Mouse (Mus musculus): Measurements from ENCODE around the gene Insig1.
A peak's percentile ranks its signal among the peaks of the same experiment; 100 is the strongest.

Insig1 gene

DNA sequence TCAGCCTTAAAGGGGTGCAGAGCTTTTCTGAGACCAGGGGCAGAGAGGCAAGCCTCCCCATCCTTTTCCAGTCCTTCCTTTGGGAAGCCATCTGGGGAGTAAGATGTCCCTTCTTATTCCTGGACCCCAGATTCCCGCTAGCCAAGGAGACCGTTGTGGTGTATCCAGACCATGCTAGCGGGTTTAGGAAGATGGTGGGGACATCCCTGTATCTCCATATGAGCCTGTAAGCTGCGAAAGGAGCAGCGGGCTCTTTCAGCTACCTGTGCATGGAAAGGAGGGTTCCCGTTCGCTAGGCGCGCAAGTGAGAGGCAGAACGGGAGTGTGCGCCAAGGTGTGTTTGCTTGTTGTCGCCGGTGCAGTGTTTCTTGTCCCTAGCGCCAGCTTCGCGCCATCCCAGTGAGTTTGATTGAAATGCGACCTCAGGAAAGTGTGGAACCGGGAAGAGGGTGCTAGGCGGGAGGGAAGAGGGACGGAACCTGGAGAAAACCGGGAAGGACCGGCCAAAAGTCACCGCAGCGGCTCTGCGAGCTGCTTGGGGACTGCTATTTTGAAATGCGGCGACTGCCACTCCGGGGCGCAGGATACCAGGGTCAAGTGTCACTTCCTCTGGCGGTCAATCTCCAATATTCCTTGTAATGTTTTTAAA is 46.8 kb downstream of the Insig1 start:
- DNase-seq (ENCODE audit: low read depth in 2 of 2, low spot score in 2 of 2), result no peak

DNA sequence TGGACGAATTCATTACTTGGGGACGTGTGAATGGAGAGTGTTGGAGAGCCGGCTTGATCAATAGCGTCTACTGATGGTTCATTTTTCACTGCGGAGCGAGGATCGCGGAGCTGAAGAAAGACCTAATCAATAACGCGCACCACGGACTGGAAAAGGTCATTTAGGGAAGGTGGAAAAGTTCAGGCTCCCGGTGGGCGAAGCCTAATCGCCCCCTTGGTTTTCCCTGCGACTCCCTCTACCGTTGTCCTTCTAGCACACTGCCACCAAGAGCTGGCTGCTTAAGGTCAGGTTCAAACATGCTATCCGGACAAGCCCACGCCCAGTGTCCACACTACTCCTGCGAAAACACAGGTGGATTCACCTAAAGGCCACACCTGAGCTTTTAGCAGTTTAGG is 47.4 kb downstream of the Insig1 start:
- no peak for DNase-seq (ENCODE audit: low read depth in 2 of 2, low spot score in 2 of 2)

GRCm38 (mm10) chr5:28119576-28119975 is 48.4 kb downstream of the Insig1 start:
- DNase-seq (ENCODE audit: low read depth in 2 of 2, low spot score in 2 of 2), result no peak

- DNase-seq (ENCODE audit: low read depth in 2 of 2, low spot score in 2 of 2), result peak; percentile 65 to 81
Measured at GRCm38 (mm10) chr5:28122491-28123454, 51.6 kb downstream of the Insig1 start.

DNA sequence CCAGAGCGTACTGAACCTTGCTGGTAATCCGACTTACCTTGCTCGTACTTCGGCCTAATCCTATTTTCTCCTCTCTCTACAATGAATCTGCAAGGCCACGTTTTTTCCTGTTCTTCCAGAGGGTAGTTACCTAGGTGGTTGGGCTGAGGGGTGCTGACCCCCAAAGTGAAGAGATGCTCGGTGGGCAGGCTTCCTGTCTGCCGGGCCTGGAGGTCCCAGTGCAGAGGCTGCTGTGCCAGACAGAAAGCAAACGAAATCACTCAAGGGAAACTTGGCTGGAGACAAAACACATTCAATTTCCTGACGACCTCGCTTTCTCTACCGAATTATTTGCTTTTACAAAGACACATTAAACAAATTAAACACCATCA is 52.3 kb downstream of the Insig1 start:
- DNase-seq (ENCODE audit: low read depth in 2 of 2, low spot score in 2 of 2), result peak in 1 of 2 experiments; percentile 0

DNA sequence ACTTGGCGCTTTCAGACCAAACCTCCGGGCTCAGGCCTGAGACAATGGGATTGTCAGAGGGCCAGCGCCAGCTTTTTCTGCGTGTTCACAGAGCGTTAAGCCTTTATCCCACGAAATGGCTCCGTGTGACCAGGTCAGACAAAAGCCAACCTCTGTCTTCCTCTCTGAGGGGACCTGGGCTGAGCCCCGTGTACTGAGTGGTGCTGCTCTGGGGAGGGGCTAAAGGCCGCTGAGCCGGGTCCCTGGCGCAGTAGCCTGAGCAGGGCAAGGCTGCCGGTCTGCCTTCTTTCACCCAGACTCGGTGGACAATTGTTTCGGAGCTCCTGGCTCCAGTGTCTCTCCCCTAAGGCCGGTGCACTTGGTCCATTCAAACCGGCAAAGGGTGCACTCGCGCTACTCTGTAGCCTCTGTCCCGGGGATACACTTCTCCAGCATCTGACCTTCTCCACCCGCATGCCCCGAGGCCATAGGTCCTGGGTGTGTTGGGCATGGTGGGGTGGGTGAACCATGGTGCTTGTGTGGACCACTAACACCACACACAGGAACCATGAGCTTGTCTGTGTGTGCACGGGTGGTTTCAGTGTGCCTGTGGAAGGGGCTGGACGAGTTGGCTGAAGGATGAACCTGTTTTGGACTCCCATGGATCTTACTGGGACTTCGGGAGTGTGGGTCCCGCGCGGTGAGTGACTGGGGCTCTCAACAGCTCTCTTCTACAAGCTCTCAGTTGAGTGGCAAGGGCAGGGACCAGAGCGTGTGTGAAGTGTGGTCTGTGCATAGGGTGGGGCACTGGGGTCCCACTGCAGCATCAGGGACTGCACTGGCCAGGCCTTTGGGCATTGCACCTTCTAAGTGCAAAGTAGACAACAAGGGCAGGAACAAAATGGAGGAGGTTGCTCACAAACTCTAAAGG is 53.4 kb downstream of the Insig1 start:
- DNase-seq (ENCODE audit: low read depth in 2 of 2, low spot score in 2 of 2), result no peak

Measured in CD8-positive naive resting alpha-beta T cell, adult 2 months (primary cell).